Mouse (Mus musculus) forebrain, embryonic 15.5 days (tissue): ENCODE measurements around the gene Mfsd2a. TPM values are rescaled to one million over a fixed set of nuclear protein-coding genes. Genes with fewer than 3 reads are reported as not detected.

ENCODE experiments used
- ATAC-seq: fragments of 200-750 bp; cut with Nextera tagmentation; replicated peaks from 2 replicates; pipeline ENCODE4 v1.8.0; 2017; ENCODE audit warnings: mild to moderate bottlenecking, moderate TSS enrichment, moderate library complexity
- H3K27ac ChIP-seq: fragments of 300-500 bp; sonication (generic); replicated peaks from 2 replicates; pipeline ENCODE4 v1.5.1; 2015; ENCODE audit warnings: mild to moderate bottlenecking, inconsistent platforms
- H3K27me3 ChIP-seq: fragments of 300-500 bp; sonication (generic); 2 replicates; pipeline ENCODE4 v1.6.1; 2015; ENCODE audit warnings: inconsistent platforms
- H3K36me3 ChIP-seq: fragments of 300-500 bp; sonication (generic); 2 replicates; pipeline ENCODE4 v1.6.1; 2015; ENCODE audit warnings: mild to moderate bottlenecking, inconsistent platforms
- H3K4me1 ChIP-seq: fragments of 300-500 bp; sonication (generic); 2 replicates; pipeline ENCODE4 v1.6.1; 2015; ENCODE audit warnings: inconsistent platforms
- H3K4me2 ChIP-seq: fragments of 300-500 bp; sonication (generic); replicated peaks from 2 replicates; pipeline ENCODE4 v1.6.1; 2015; ENCODE audit warnings: mild to moderate bottlenecking, inconsistent platforms
- H3K4me3 ChIP-seq: fragments of 300-500 bp; sonication (generic); 2 replicates; pipeline ENCODE4 v1.5.1; 2015; ENCODE audit warnings: mild to moderate bottlenecking, inconsistent platforms
- H3K9ac ChIP-seq: fragments of 300-500 bp; sonication (generic); replicated peaks from 2 replicates; pipeline ENCODE4 v1.6.1; 2015; ENCODE audit warnings: mild to moderate bottlenecking, inconsistent platforms
- H3K9me3 ChIP-seq: fragments of 300-500 bp; sonication (generic); 2 replicates; pipeline ENCODE4 v1.6.1; 2016; ENCODE audit warnings: inconsistent platforms
- whole genome bisulfite sequencing: fragments of 180-500 bp; shearing (Covaris S2); methylation state at CpG from one replicate; pipeline ENCODE4 v1.1.7; 2015; ENCODE audit warnings: mixed read lengths; 5-methylcytosine and 5-hydroxymethylcytosine counted together
- polyA plus RNA-seq: library from polyadenylated mRNA; unstranded; fragments of >200 nt; fragmentation: Nextera tagmentation; extraction: Ambion mirVana; gene quantifications from 2 replicates; pipeline ENCODE4 v1.2.1, GENCODE M21; 2015

Gene Mfsd2a
- polyA plus RNA-seq, 1 experiment from 2014 or later = 33.4 TPM

DNA sequence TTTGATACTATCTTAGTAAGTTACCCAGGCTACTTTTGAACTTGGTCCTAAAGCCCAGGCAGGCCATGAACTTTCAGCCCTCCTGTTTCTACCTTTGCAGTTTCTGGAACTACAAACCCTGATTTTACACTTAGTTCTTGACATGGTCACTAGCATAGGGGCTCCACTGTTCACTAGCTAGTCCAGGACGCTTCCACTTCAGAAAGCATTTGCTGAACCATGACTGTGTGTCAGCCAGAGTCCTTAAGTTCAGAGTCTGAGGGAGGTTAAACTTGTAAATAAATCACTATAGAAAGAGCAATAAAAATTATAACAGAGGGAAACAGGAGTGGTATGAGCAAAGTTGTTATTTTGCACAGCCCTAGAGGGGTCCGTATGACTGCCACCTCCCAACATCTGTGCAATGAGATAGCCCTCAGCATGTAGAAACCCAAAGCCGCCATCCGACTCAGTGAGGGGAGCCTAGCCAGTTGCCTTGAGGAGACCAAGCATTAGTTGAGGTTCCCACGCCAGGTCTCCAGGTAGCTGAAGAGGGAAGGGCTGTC is 14.1 kb upstream of the Mfsd2a start:
- no peak for ATAC-seq
- Histone ChIP-seq H3K9me3 (no peaks in the 10 kb centered on the region), H3K27me3 (no peaks in the 10 kb centered on the region), H3K9ac (no peak overlapping the region), H3K4me1 (no peaks in the 10 kb centered on the region), H3K4me3 (no peak overlapping the region), H3K27ac (no peak overlapping the region), H3K4me2 (no peak overlapping the region), H3K36me3 (no peaks in the 10 kb centered on the region)
- 88% methylated on average over 5 of the region's 5 CpGs for WGBS

DNA sequence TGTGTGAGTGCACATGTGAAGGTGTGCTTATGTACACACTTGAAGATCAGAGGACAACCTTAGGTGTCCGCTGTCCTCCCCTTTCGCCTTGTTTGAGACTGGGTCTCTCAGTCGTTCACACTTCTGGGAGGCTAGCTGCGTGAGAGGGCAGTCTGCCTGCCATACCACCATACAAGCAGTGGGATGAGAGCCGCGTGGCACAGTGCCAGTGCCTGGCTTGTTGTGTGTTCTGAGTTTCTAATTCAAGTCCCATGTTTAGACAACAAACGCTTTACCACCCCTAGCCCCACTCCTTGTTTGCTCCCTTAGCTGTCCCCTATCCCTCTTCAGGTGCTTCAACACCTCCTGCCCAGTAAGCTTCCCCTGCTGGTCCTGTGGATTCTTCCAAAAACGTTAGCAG is 11.1 kb upstream of the Mfsd2a start:
- 57% methylated on average over 8 of the region's 8 CpGs for WGBS
- Histone ChIP-seq H3K36me3 (no peaks in the 10 kb centered on the region), H3K4me2 (no peak overlapping the region), H3K9me3 (no peaks in the 10 kb centered on the region), H3K9ac (no peak overlapping the region), H3K4me1 (no peaks in the 10 kb centered on the region), H3K27me3 (no peaks in the 10 kb centered on the region), H3K4me3 (no peak overlapping the region), H3K27ac (no peak overlapping the region)
- ATAC-seq = no peak

DNA sequence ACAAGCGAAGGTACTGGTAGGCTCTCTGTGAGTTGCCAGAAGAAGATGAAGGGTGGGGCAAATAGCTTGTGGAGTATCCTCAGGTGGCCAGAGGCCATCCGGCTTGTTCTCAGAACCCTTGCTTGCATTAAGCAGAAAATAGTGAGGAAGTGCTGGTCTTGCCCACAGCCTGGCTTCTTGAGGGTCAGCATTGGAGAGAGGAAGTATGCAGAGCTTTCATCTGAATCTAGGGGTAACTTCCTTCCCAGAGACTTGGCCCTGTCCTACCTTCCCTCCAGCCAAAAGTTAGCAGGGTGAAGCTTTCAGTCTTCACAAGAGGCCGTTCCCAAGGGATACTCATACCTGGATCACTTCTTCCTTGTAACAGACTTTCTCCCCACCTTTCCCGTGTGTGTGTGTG is 10.7 kb upstream of the Mfsd2a start:
- H3K4me3 ChIP-seq = no peak overlapping the region
- WGBS = 86% methylated on average over 4 of the region's 4 CpGs
- no peaks in the 10 kb centered on the region for H3K4me1 ChIP-seq
- H3K27me3 ChIP-seq = no peaks in the 10 kb centered on the region
- H3K4me2 ChIP-seq = no peak overlapping the region
- H3K36me3 ChIP-seq = no peaks in the 10 kb centered on the region
- no peak for ATAC-seq
- H3K9ac ChIP-seq = no peak overlapping the region
- no peak overlapping the region for H3K27ac ChIP-seq
- no peaks in the 10 kb centered on the region for H3K9me3 ChIP-seq

DNA sequence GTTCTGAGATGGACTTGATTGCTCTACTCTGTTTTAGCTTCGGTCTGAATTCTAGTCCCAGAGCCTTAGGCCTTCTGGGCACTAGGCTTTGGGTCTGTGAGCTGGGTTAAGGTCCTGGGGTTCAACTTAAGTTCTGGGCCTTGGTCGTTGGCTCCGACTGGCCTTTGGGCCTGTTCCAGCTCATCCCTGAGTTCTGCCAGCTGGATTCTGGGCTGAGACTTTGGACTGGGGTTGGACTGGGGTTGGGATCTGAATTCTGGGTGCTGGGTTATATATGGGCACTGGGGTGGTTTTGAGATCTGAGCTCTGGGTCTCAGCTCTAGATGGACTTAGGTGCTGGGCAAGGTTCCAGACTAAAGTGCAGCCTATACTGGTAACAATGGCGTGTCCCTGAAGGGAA is 10.2 kb upstream of the Mfsd2a start:
- no peaks in the 10 kb centered on the region for H3K9me3 ChIP-seq
- H3K27ac ChIP-seq = no peak overlapping the region
- WGBS = 84% methylated on average over 4 of the region's 4 CpGs
- ATAC-seq = no peak
- H3K27me3 ChIP-seq = no peaks in the 10 kb centered on the region
- no peak overlapping the region for H3K4me3 ChIP-seq
- H3K36me3 ChIP-seq = no peaks in the 10 kb centered on the region
- no peaks in the 10 kb centered on the region for H3K4me1 ChIP-seq
- no peak overlapping the region for H3K4me2 ChIP-seq
- no peak overlapping the region for H3K9ac ChIP-seq

DNA sequence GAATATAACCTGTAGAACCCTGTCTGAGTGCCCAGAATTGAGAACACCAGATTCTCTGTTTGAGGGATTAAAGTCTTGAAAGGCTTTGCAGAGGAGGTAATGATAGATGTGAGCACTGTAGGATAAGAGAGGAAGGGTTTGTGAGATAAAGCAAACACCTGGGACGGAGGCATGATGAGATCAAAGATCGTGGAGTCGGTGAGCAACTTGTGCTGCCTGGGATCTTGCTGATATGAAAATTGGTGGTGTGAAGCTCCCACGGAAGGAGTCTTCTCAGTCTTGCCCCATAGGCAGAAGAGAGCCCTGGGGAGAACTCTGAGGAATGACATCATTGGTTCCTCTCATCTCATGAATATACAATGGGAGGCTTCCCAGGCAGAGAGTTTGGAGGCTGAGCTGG is 7.1 kb upstream of the Mfsd2a start:
- WGBS = 77% methylated on average over 4 of the region's 4 CpGs
- H3K4me2 ChIP-seq = no peak overlapping the region
- H3K36me3 ChIP-seq = no peaks in the 10 kb centered on the region
- H3K27ac ChIP-seq = no peak overlapping the region
- no peak overlapping the region for H3K9ac ChIP-seq
- ATAC-seq = no peak
- no peaks in the 10 kb centered on the region for H3K27me3 ChIP-seq
- peaks cover 1% of the 10 kb centered on the region; the same call in 1 of the 2 replicates for H3K4me1 ChIP-seq
- H3K4me3 ChIP-seq = no peak overlapping the region
- no peaks in the 10 kb centered on the region for H3K9me3 ChIP-seq

DNA sequence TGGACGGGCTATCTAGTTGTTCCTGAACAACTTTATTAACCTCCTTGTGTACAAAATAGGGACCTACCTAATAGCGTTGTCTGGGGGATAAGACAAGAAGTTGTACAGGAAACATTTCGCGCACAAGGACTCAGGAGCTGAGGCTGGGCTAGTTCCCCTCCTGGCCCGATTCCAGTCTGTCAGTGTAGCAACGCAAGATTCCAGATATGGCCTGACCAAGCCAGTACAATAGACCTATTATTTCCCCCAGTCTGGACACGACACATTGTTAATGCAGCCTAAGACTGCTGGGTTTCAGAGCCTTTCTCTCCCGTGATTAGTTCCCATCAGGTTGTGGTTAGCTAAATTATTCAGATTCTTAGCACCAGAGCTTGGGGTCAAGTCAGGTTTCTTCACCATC is 1.8 kb upstream of the Mfsd2a start:
- Histone ChIP-seq H3K9me3 (no peaks in the 10 kb centered on the region), H3K4me2 (no peak overlapping the region), H3K36me3 (no peaks in the 10 kb centered on the region), H3K9ac (no peak overlapping the region), H3K27me3 (no peaks in the 10 kb centered on the region), H3K27ac (no peak overlapping the region), H3K4me3 (no peak overlapping the region), H3K4me1 (peaks cover 41% of the 10 kb centered on the region)
- WGBS = 15% methylated on average over 8 of the region's 8 CpGs
- no peak for ATAC-seq

DNA sequence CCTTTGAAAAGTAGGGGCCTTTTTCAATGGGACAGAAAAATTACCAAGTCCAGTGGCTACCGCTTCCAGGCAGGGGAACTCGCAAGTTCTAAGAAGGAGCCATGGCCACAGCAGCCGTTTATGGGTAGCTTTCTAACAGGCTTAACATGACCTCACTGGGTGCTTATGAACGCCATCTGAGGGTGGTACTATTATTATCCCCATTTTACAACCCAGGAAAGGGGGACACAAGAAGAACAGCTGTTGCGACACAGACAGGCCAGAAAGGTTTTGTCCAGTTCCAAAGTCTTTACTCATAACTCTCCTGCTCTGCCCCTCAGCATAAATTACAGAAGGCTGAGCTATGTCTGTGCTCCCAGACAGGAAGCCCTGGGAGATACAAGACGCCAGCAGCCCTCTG is 601 bp upstream of the Mfsd2a start:
- Histone ChIP-seq H3K9ac (no peak overlapping the region), H3K27me3 (no peaks in the 10 kb centered on the region), H3K4me3 (peak overlapping the region; percentile 83), H3K4me1 (peaks cover 41% of the 10 kb centered on the region), H3K27ac (no peak overlapping the region), H3K36me3 (no peaks in the 10 kb centered on the region), H3K4me2 (peak overlapping the region; percentile 99), H3K9me3 (no peaks in the 10 kb centered on the region)
- ATAC-seq = no peak
- WGBS = 18% methylated on average over 6 of the region's 6 CpGs

DNA sequence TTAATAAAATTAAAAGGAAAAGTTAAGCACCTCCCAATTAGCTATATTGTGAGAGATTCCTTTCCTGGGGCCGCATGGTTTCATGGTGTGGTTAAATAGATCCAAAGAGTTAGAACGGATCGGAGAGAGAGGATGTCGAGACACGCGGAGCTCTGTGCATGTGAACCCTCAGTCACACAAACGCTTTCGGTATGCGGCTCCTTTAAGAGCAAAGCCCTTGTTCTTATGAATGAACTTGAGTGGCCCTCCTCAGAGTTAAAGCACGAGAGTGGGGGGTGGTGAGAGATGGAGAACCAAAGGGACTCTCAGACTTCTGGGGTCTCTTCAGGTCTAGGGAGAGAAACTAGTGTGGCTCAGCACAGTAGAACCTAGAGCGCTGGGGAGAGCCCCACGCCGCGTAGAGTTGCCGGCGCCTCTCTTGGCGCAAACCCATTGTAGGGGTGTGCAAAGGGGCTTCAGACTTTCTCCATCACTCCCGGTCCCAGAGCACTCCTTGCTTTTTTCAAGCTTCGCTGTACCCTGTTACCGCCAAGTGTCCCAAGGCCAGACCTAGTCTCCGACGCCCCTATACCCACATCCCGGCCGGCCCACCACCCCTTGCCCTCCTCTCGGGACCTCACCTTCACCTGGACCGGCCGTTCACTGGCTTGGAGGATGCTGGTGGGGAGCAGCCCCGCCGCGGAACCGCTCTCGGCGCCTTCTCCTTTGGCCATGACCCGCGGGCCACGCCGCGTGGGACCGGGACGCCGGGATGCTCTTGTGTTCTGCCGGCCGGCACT is 478 bp downstream of the Mfsd2a start:
- no peaks in the 10 kb centered on the region for H3K9me3 ChIP-seq
- H3K9ac ChIP-seq = peak overlapping the region; percentile 78
- under 1% methylated on average over 43 of the region's 43 CpGs for WGBS
- H3K36me3 ChIP-seq = no peaks in the 10 kb centered on the region
- peak; percentile 65 for ATAC-seq
- H3K4me2 ChIP-seq = peak overlapping the region; percentile 99
- H3K4me1 ChIP-seq = peaks cover 49% of the 10 kb centered on the region
- no peaks in the 10 kb centered on the region for H3K27me3 ChIP-seq
- peak overlapping the region; percentile 83 for H3K4me3 ChIP-seq
- peak overlapping the region; percentile 49 for H3K27ac ChIP-seq

DNA sequence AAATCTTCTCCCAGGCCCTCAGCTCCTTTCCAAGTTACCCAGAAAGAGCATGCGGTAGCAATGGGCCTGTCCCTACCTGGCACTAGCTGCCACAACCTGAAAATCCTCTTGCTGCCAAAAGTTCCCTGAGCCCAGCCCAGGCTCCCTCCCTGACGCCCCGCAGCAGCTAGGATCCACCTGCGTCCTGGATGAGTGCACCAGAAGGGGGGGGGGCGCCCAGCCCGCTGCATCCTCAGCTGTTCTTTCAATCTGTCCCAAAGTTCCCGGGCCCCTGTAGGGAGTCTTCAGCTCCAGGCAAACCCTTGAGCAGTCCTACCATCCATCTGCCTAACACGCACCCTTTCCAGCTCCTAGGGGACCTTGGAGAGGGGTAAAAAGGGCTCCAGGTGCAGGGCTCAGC is 1.2 kb downstream of the Mfsd2a start:
- Histone ChIP-seq H3K27me3 (no peaks in the 10 kb centered on the region), H3K9ac (peak overlapping the region; percentile 78), H3K4me2 (peak overlapping the region; percentile 99), H3K4me1 (peaks cover 56% of the 10 kb centered on the region), H3K36me3 (no peaks in the 10 kb centered on the region), H3K4me3 (peak overlapping the region; percentile 83), H3K9me3 (no peaks in the 10 kb centered on the region), H3K27ac (peak overlapping the region; percentile 49)
- 2% methylated on average over 7 of the region's 8 CpGs for WGBS
- ATAC-seq = no peak; the same call in 1 of the 2 replicates

DNA sequence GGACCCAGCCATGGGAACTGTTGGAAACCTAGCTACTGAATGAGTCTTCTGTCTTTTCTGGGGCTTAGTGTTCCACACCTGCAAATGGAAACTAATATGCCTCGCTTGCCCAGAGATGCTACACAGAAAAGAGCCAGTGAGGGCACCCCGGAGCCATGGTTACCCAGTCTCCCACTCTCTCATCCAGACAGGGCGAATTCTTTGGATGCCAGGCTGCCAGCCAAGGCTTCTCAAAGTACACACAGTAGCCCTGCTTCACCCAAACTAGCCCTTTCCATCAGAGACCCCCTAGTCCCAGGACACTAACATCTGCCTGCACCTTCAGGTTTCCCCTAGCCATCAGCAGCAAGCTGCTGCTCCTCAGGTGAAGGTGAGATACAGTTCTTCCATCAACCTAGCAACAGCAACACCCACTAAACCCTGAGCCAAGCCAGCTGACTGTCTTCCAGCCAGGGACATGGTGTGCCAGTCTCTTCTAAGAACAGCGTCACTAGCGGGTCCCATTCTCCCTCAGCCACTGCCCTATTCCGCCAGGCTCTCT is 2.4 kb downstream of the Mfsd2a start:
- ATAC-seq = no peak
- Histone ChIP-seq H3K27me3 (no peaks in the 10 kb centered on the region), H3K9me3 (no peaks in the 10 kb centered on the region), H3K27ac (peak overlapping the region; percentile 58), H3K4me1 (peaks cover 60% of the 10 kb centered on the region), H3K36me3 (no peaks in the 10 kb centered on the region), H3K4me3 (peak overlapping the region; percentile 12; the same call in 1 of the 2 replicates), H3K4me2 (peak overlapping the region; percentile 99), H3K9ac (no peak overlapping the region)
- WGBS = 47% methylated on average over 6 of the region's 6 CpGs

DNA sequence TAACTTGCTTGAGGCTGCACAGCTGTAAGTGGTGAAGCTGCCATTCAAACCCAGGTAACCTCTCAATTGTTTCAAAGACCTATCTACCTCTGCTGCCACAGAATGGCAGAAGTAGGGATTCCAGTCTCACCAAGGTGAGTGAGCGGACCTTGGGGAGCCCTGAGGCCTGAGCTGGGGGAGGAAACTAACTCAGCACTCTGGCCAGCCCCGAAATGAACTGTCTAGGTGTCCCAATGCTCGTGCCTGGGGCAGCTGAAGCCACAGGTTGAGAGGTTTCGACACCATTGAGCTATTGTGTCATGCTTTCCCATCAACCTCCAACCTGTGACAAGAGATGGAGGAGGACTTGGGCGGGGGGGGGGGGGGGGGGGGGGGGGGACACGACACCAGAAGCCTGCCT is 4.7 kb downstream of the Mfsd2a start:
- 78% methylated on average over 5 of the region's 6 CpGs for WGBS

DNA sequence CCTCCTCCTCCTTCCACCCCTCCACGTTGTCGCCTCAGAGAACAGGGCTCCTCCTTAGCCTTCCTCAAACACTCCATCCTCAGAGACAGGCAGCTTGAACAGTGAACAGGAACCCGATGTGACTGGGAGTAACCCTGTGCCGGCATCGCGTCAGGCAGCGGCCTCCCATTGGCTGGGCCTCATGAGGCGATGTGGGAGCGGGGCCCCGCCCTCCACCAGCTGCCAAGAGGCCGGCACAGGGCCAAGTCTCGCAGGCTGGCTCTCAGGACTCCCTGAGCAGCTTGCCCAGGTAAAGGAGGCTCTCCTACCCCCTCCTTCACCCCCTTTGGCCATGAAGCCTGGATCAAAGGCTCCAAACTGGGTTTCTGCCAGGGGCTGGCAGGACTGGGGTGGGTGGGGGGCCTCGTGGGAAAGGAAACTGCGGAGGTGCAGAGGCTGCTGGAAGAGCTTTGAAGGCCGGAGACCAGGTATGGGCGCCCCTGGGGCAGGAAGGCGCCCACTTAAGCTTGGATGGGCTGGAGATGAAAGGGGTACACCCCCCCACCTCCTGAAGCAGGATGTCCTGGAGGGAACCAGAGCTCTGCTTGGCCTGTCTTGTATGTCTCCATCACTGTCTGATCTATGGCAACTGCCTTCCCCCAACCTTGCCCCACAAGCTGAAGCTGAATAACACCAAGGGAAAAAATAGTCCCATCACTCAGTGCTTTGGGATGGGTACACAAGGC is 5.4 kb downstream of the Mfsd2a start:
- H3K4me2 ChIP-seq = peak overlapping the region; percentile 45
- WGBS = 7% methylated on average over 17 of the region's 17 CpGs
- 0 out of 2 replicates have a peak, but pooled peaks cover 2% of the 10 kb centered on the region for H3K36me3 ChIP-seq
- H3K27me3 ChIP-seq = no peaks in the 10 kb centered on the region
- peak overlapping the region; percentile 85 for H3K27ac ChIP-seq
- ATAC-seq = peak; percentile 93
- H3K9me3 ChIP-seq = no peaks in the 10 kb centered on the region
- peak overlapping the region; percentile 39 for H3K9ac ChIP-seq
- H3K4me1 ChIP-seq = peaks cover 42% of the 10 kb centered on the region
- peak overlapping the region; percentile 25 for H3K4me3 ChIP-seq

More for the DNA sequence above, 4.7 kb downstream of the Mfsd2a start:
- no peak for ATAC-seq
- Histone ChIP-seq H3K27ac (peak overlapping the region; percentile 85), H3K4me1 (peaks cover 49% of the 10 kb centered on the region), H3K4me3 (no peak overlapping the region), H3K9ac (no peak overlapping the region), H3K27me3 (no peaks in the 10 kb centered on the region), H3K9me3 (no peaks in the 10 kb centered on the region), H3K36me3 (0 out of 2 replicates have a peak, but pooled peaks cover 2% of the 10 kb centered on the region), H3K4me2 (no peak overlapping the region)
